Mouse (Mus musculus): ENCODE results near the gene Pigq.

The Pigq gene

GRCm38 (mm10) chr17:25919786-25920642, 24.7 kb downstream of the Pigq start:
- peak; percentile 100 for DNase-seq

- DNase-seq, result peak; percentile 64
Measured at GRCm38 (mm10) chr17:25919144-25919785, 25.5 kb downstream of the Pigq start, which contains the start of gene Rab40c. Gene Rab40c (minus strand): TSS chr17:25919727.

GRCm38 (mm10) chr17:25918037-25918750, 26.5 kb downstream of the Pigq start:
- no peak for DNase-seq

GRCm38 (mm10) chr17:25916931-25917647, 27.6 kb downstream of the Pigq start:
- no peak for DNase-seq

GRCm38 (mm10) chr17:25914295-25914694, 30.4 kb downstream of the Pigq start:
- no peak for DNase-seq

GRCm38 (mm10) chr17:25913877-25914275, 30.9 kb downstream of the Pigq start:
- DNase-seq, result no peak

- DNase-seq, result no peak
Measured at GRCm38 (mm10) chr17:25913186-25913876, 31.4 kb downstream of the Pigq start.

GRCm38 (mm10) chr17:25911816-25912215, 32.9 kb downstream of the Pigq start:
- DNase-seq, result no peak

- no peak for DNase-seq
Measured at GRCm38 (mm10) chr17:25907640-25908039, 37.1 kb downstream of the Pigq start.

GRCm38 (mm10) chr17:25903061-25903460, 41.7 kb downstream of the Pigq start:
- no peak for DNase-seq

GRCm38 (mm10) chr17:25900193-25900592, 44.5 kb downstream of the Pigq start:
- no peak for DNase-seq

GRCm38 (mm10) chr17:25895891-25896290, 48.8 kb downstream of the Pigq start:
- DNase-seq, result no peak

GRCm38 (mm10) chr17:25895415-25895814, 49.3 kb downstream of the Pigq start:
- no peak for DNase-seq

- peak; percentile 76 for DNase-seq
Measured at GRCm38 (mm10) chr17:25893975-25894617, 50.6 kb downstream of the Pigq start.

GRCm38 (mm10) chr17:25888837-25889236, 55.9 kb downstream of the Pigq start:
- no peak for DNase-seq

GRCm38 (mm10) chr17:25887467-25887866, 57.3 kb downstream of the Pigq start:
- no peak for DNase-seq

GRCm38 (mm10) chr17:25886806-25887205, 57.9 kb downstream of the Pigq start:
- no peak for DNase-seq

- peak; percentile 44 for DNase-seq
Measured at GRCm38 (mm10) chr17:25885636-25886035, 59.1 kb downstream of the Pigq start.

- no peak for DNase-seq
Measured at GRCm38 (mm10) chr17:25883824-25884223, 60.9 kb downstream of the Pigq start.

- no peak for DNase-seq
Measured at GRCm38 (mm10) chr17:25883268-25883667, 61.5 kb downstream of the Pigq start.

GRCm38 (mm10) chr17:25882306-25882705, 62.4 kb downstream of the Pigq start:
- peak; percentile 54 for DNase-seq

- no peak for DNase-seq
Measured at GRCm38 (mm10) chr17:25881691-25882090, 63.0 kb downstream of the Pigq start.

All from liver (tissue).